Mouse (Mus musculus): ENCODE measurements at regions not wholly inside any gene's neighbourhood (a gene's known extent, or its start where the extent isn't known, plus 50 kb on each side); places are given as distances from the start of the nearest gene placed in this dataset.

DNA sequence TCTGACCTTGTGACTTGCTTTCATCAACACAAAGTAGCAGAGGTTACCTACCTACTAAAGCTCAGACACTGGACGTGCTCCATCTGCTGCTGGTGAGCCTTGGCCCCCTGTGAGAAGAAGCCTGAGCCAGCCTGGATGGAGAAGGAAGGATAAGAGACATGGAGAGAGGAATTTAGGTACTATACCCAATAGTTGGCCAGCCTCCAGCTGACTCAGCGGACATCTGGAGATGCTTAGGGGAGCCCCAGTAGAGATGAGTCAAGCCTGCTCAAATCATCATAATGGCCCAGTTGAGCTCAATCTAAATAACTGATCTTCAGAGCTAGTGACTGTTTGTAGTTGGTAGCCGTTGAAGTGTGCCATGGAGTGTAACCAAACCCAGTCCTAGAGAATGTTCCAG is 53.7 kb upstream of the Ripply2 start:
- DNase-seq (ENCODE audit: low spot score in 2 of 2): peak; percentile 18 to 37

DNA sequence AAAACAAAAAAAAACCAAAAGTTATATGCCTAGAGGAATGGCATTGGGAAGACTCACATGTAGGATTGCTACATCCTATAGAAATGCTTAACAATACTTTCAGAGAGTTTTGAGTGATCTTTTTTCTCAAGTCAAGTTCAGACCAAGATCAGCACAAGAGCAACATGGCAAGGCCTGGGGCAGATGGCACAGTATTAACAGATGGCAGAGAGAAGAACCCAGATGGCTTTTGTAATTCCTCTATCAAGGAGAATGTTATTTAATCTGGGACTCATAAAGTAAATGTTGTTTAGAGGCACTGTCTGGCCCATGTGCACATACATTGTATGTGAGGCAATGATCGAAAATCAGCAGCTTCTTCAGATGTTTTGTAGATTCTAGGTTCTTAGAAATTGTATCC is 58.3 kb upstream of the Ripply2 start:
- DNase-seq (ENCODE audit: low spot score in 2 of 2): no peak

- no peak for DNase-seq (ENCODE audit: low spot score in 2 of 2)
Measured at GRCm38 (mm10) chr9:86955720-86956119, 59.6 kb upstream of the Ripply2 start.

GRCm38 (mm10) chr9:86951958-86952509 is 63.3 kb upstream of the Ripply2 start:
- DNase-seq (ENCODE audit: low spot score in 2 of 2): no peak

DNA sequence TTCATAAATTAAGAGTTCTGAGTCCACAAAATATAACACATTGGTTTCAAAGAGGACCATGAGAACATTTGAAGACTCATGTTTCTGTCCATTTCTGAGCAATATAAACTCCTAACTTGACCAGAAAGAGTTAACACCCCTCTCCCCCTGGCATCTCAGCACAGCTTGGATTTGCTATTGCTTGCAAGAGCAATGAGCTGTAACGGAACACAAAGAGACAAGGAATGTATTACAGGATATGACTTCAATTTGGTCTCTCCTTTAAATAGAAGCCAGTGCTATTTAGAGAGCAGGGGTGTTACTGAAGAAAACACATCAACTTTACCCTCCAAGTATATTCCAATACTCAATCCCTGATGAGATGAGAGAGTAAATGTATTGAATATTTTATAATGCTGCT is 65.5 kb upstream of the Ripply2 start:
- DNase-seq (ENCODE audit: low spot score in 2 of 2): no peak

GRCm38 (mm10) chr9:86931196-86931595 is 50.7 kb upstream of the Snap91 start:
- DNase-seq (ENCODE audit: low spot score in 2 of 2): no peak
